Mouse (Mus musculus): ENCODE data around the gene Klhdc3.

DNA sequence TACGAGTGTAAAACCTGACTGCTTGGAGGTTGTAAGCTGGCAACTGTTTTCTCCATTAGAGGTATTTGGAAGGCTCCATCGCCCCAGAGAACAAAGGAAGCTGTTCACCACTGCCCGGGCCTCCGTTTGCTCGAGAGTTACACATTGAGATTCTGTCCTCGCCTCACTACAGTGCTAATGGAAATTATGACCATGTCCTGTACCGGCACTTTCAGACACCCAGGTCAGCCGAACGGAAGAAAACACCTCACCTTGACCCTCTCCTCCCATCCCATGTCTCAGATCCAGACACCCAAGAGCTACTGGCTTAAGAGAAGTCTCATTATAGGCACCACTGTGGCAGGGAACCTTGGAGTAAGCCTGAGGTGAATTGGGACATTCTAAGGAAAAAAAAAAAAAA is 33.1 kb upstream of the Klhdc3 start:
- TF ChIP-seq USF1 (IDR thresholded peaks at IDR 0.05; ENCODE audit: low read depth, low read length) (no peak), ZC3H11A (IDR thresholded peaks at IDR 0.05; ENCODE audit: low read depth, low read length) (no peak), ZMIZ1 (IDR thresholded peaks at IDR 0.05; ENCODE audit: low read depth, low read length) (no peak), JUND (conservative IDR thresholded peaks at IDR 0.05; ENCODE audit: low read depth, low read length) (peak; percentile 55; the same call in 1 of the 2 replicates), POLR2A (IDR thresholded peaks at IDR 0.05; ENCODE audit: low read depth, low read length) (0 out of 2 replicates have a peak, but pooled peaks have one; percentile 9), CTCF (conservative IDR thresholded peaks at IDR 0.05 in 1 of 2, IDR thresholded peaks at IDR 0.05 in 1 of 2; ENCODE audit: low read depth in 2 of 2, low read length in 2 of 2) (no peak), EP300 (IDR thresholded peaks at IDR 0.05; ENCODE audit: low read length) (peak; percentile 43), MAX (IDR thresholded peaks at IDR 0.05; ENCODE audit: low read length) (no peak), SMC3 (IDR thresholded peaks at IDR 0.05; ENCODE audit: low read depth, low read length) (no peak)

Data from CH12.LX (cell line).